ENCODE assay signal across 9 mouse cellular contexts in the genomic region with DNA sequence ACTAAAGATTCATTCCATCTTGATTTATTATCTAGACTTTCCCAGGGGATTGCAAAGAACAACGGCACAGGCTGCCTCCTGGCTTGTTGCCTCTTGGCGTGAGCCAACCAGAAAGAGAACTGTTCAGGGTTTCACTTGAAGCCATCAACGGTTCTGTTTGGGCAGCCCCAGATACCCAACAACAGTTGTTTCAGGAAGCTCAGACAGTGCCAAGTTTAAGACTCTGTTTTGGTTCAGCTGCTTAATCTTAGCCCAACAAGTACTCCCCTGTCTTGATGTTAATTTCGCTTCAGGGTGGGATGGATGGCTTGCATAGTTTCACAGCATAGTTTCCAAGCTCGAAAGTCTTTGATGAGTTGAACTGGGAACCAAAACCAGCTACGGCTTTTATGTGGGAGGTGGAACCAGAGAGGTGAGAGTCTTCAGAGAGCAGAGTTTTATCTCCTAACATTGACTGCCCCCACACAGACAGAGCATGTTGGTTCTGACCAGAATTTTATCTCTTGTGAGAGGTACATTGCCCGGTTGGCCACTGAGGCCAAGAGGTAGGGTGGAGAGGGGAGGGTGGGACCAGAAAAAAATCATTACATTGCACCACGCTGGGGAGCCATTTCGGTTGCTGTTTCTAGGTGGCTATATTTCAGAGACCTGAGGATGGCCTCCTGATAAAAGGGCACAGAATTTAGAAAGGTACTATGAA.
DNase-seq lines count a peak whose midpoint lies in the region; TF ChIP-seq lines count a peak whose summit lies in the region.
"Had no signal": no experiment of that assay in that cellular context is flagged by ENCODE, and none has a peak within 500 bp of the region (broad histone marks: within the 10 kb centered on the region; RNA-seq: fewer than 3 reads in every experiment).

No protein-coding gene starts in this region.

- no peaks in the 10 kb centered on the region for H3K27me3 ChIP-seq in heart, embryonic 10.5 days (ENCODE audit: insufficient read depth, poor library complexity, severe bottlenecking)
- H3K27me3 ChIP-seq in heart, adult 2 months (ENCODE audit: control insufficient read depth, insufficient read depth, low read length) = no peaks in the 10 kb centered on the region
- H3K27me3 ChIP-seq in myocyte (ENCODE audit: control insufficient read depth, insufficient read depth, insufficient read length) = no peaks in the 10 kb centered on the region

- intact Hi-C loops in heart, adult 2 months (cut with DNase I) = no loop called here

- no peak overlapping the region; the same call in 1 of the 2 replicates for H3K27ac ChIP-seq in heart, embryonic 10.5 days
- peak overlapping the region; percentile 51 for H3K27ac ChIP-seq in heart, adult 2 months

- H3K79me2 ChIP-seq in heart, adult 2 months (replicated peaks; ENCODE audit: control insufficient read depth, insufficient read depth, low read length) = no peaks in the 10 kb centered on the region
- no peaks in the 10 kb centered on the region for H3K79me2 ChIP-seq in myocyte (ENCODE audit: control insufficient read depth, insufficient read depth)

- no peak overlapping the region for H3ac ChIP-seq in myocyte (ENCODE audit: control insufficient read depth, insufficient read length)

- TF ChIP-seq EP300 in heart, adult 2 months (IDR thresholded peaks at IDR 0.05; ENCODE audit: insufficient read depth, low read depth, low read length) = no peak

- peaks cover 81% of the 10 kb centered on the region for H3K4me1 ChIP-seq in heart, embryonic 10.5 days
- H3K4me1 ChIP-seq in heart, adult 2 months (ENCODE audit: control insufficient read depth, insufficient read depth, low read length) = peaks cover 11% of the 10 kb centered on the region

- H3K9me3 ChIP-seq in heart, embryonic 10.5 days = no peaks in the 10 kb centered on the region

- no peak overlapping the region for H3K9ac ChIP-seq in heart, adult 2 months (ENCODE audit: low read depth, low read length)

- no peak for TF ChIP-seq CTCF in heart, adult 2 months (IDR thresholded peaks at IDR 0.05)

- H3K4me2 ChIP-seq in myocyte (ENCODE audit: low read depth) = peak overlapping the region; percentile 53

- H3K36me3 ChIP-seq in heart, embryonic 10.5 days = no peaks in the 10 kb centered on the region
- H3K36me3 ChIP-seq in heart, adult 2 months (ENCODE audit: control insufficient read depth, insufficient read depth, low read length) = peaks cover 5% of the 10 kb centered on the region
- no peaks in the 10 kb centered on the region for H3K36me3 ChIP-seq in myocyte (ENCODE audit: control insufficient read depth, insufficient read depth)

- peak; percentile 95 for DNase-seq in heart, adult 11 months
- no peak for DNase-seq in heart, embryonic 10.5 days (ENCODE audit: low spot score)
- peak; percentile 29 for DNase-seq in ovary, adult 18-20 months (ENCODE audit: low spot score)
- no peak for DNase-seq in ovary, postnatal 36 days (ENCODE audit: low spot score)
- peak in 1 of 2 experiments; percentile 65 for DNase-seq in heart, adult 2 months
- DNase-seq in adrenal gland, postnatal 10 days = no peak
- DNase-seq in cerebellum, postnatal 36 days = no peak
- DNase-seq: thymus, postnatal 4 days had no signal

- no peak overlapping the region; the same call in 1 of the 2 replicates for H3K4me3 ChIP-seq in heart, embryonic 10.5 days
- H3K4me3 ChIP-seq in heart, adult 2 months = no peak overlapping the region
- no peak overlapping the region for H3K4me3 ChIP-seq in myocyte

- WGBS in heart, embryonic 10.5 days = 48% methylated on average over 9 of the region's 9 CpGs
- 41% methylated on average over 9 of the region's 9 CpGs for WGBS in heart, adult 2 months

- no peak for TF ChIP-seq POLR2A in heart, adult 2 months (IDR thresholded peaks at IDR 0.05; ENCODE audit: insufficient read depth, low read depth, low read length)
- TF ChIP-seq POLR2A in myocyte (IDR thresholded peaks at IDR 0.05; ENCODE audit: insufficient read length, low read depth) = no peak

TF ChIP-seq in myocyte, 11 proteins besides CTCF, POLR2A, EP300 and RAD21:
- TF ChIP-seq TCF12 (IDR thresholded peaks at IDR 0.05; ENCODE audit: insufficient read depth, poor library complexity, severe bottlenecking) = peak; percentile 11
- TF ChIP-seq MYOG (IDR thresholded peaks at IDR 0.05; ENCODE audit: control insufficient read depth in 1 of 3, insufficient read depth in 1 of 3, insufficient read length in 2 of 3, low read depth in 2 of 3) = peak in 1 of 3 experiments; percentile 38
- TF ChIP-seq SRF (IDR thresholded peaks at IDR 0.05; ENCODE audit: control insufficient read depth, insufficient read length, low read depth) = no peak

Comparison
In these comparisons a context has a peak if more than half of its experiments do, and no peak if none do; other contexts are left out.
1. DNase-seq: peak in heart, adult 11 months (single experiment) and ovary, adult 18-20 months (single experiment); none in heart, embryonic 10.5 days (single experiment), ovary, postnatal 36 days (single experiment), adrenal gland, postnatal 10 days (single experiment) and cerebellum, postnatal 36 days (0 of 2).